Mouse (Mus musculus) forebrain, embryonic 15.5 days (tissue): Measurements from ENCODE around the gene Mff. TPM values are rescaled to one million over a fixed set of nuclear protein-coding genes. Genes with fewer than 3 reads are reported as not detected.
A peak's percentile ranks its signal among the peaks of the same experiment; 100 is the strongest.

ENCODE experiments used
- ATAC-seq: fragments of 200-750 bp; cut with Nextera tagmentation; replicated peaks from 2 replicates; pipeline ENCODE4 v1.8.0; 2017; ENCODE audit warnings: mild to moderate bottlenecking, moderate TSS enrichment, moderate library complexity
- H3K27ac ChIP-seq: fragments of 300-500 bp; sonication (generic); replicated peaks from 2 replicates; pipeline ENCODE4 v1.5.1; 2015; ENCODE audit warnings: mild to moderate bottlenecking, inconsistent platforms
- H3K27me3 ChIP-seq: fragments of 300-500 bp; sonication (generic); 2 replicates; pipeline ENCODE4 v1.6.1; 2015; ENCODE audit warnings: inconsistent platforms
- H3K36me3 ChIP-seq: fragments of 300-500 bp; sonication (generic); 2 replicates; pipeline ENCODE4 v1.6.1; 2015; ENCODE audit warnings: mild to moderate bottlenecking, inconsistent platforms
- H3K4me1 ChIP-seq: fragments of 300-500 bp; sonication (generic); 2 replicates; pipeline ENCODE4 v1.6.1; 2015; ENCODE audit warnings: inconsistent platforms
- H3K4me2 ChIP-seq: fragments of 300-500 bp; sonication (generic); replicated peaks from 2 replicates; pipeline ENCODE4 v1.6.1; 2015; ENCODE audit warnings: mild to moderate bottlenecking, inconsistent platforms
- H3K4me3 ChIP-seq: fragments of 300-500 bp; sonication (generic); 2 replicates; pipeline ENCODE4 v1.5.1; 2015; ENCODE audit warnings: mild to moderate bottlenecking, inconsistent platforms
- H3K9ac ChIP-seq: fragments of 300-500 bp; sonication (generic); replicated peaks from 2 replicates; pipeline ENCODE4 v1.6.1; 2015; ENCODE audit warnings: mild to moderate bottlenecking, inconsistent platforms
- H3K9me3 ChIP-seq: fragments of 300-500 bp; sonication (generic); 2 replicates; pipeline ENCODE4 v1.6.1; 2016; ENCODE audit warnings: inconsistent platforms
- WGBS: fragments of 180-500 bp; shearing (Covaris S2); methylation state at CpG from one replicate; pipeline ENCODE4 v1.1.7; 2015; ENCODE audit warnings: mixed read lengths; 5-methylcytosine and 5-hydroxymethylcytosine counted together
- polyA plus RNA-seq: library from polyadenylated mRNA; unstranded; fragments of >200 nt; fragmentation: Nextera tagmentation; extraction: Ambion mirVana; gene quantifications from 2 replicates; pipeline ENCODE4 v1.2.1, GENCODE M21; 2015

Gene Mff
- polyA plus RNA-seq, 1 experiment from 2014 or later = 373 TPM

DNA sequence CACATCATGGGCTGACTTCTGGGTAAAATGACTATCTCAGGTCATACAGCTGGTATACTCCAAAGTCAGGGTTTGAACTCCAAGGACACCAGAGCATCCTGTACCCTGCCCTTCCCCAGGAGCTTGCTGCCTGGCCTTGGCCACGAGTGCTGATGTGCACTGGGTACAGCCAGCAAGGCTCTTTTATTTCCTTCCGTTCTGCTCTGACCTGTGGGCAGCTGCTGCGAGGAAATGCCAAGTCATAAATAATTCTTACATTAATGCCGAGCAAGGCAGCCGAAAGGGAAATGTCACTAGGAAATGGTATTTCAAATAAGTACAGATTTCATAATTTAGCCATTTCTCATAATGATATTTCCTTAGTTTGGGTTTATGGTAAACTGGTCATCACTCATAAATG lies 73.6 kb downstream of the Mff start:
- no peak overlapping the region for H3K27ac ChIP-seq
- no peak overlapping the region for H3K9ac ChIP-seq
- H3K4me2 ChIP-seq = no peak overlapping the region
- 84% methylated on average over 5 of the region's 5 CpGs for WGBS
- H3K27me3 ChIP-seq = no peaks in the 10 kb centered on the region
- H3K4me1 ChIP-seq = no peaks in the 10 kb centered on the region
- no peak for ATAC-seq
- no peaks in the 10 kb centered on the region for H3K36me3 ChIP-seq
- no peak overlapping the region for H3K4me3 ChIP-seq
- no peaks in the 10 kb centered on the region for H3K9me3 ChIP-seq

DNA sequence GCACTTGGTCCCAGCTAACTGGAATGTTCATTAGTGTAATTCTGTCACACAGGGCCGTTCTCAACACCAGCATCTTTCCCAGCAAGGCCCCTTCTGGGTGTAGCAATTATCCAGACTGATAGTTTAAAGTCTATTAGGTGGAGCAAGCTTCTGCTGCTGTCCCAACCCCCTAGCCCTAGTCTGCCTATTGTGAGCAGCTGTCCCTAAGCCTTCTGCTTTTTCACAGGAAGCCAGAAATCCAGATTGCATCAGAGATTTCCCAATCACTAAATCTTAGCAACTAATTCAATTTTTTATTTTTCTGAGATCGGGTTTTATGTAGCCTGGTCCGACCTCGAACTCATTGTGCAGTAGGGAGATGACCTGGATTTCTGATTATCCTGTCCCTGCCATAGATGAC lies 74.2 kb downstream of the Mff start:
- H3K9me3 ChIP-seq = no peaks in the 10 kb centered on the region
- H3K9ac ChIP-seq = no peak overlapping the region
- 82% methylated on average over 4 of the region's 4 CpGs for WGBS
- H3K27ac ChIP-seq = no peak overlapping the region
- H3K36me3 ChIP-seq = no peaks in the 10 kb centered on the region
- H3K4me3 ChIP-seq = no peak overlapping the region
- H3K4me1 ChIP-seq = no peaks in the 10 kb centered on the region
- no peak overlapping the region for H3K4me2 ChIP-seq
- no peak for ATAC-seq
- no peaks in the 10 kb centered on the region for H3K27me3 ChIP-seq

DNA sequence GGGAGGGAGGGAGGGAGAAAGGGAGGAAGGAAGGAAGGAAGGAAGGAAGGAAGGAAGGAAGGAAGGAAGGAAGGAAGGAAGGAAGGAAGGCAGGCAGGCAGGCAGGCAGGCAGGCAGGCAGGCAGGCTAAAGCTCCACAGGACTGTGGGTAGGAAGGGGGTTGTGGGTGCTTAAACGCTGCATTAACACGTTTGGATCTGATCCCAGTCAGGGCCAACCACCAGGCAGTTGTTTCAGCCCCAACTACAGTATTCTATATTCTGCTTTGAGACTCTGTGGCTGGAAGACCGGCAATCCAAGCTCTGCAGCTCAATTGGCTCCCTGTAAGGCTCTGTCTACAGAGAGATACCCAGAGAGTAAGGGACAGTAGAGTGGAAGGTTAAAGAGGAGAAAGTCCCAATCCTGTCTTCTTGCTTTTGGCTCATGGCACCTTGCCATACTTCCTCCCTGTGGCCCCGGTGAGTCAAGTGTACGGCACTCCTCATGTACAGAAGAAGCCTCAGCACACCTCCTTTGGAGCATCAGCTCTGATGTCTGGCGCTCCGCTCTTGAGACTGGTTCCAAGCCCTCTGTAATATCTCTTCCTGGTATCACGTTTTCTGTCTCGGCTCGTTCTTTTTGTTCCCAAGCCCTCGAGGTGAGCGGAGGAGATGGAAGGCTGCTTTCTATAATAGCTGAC lies 76.6 kb downstream of the Mff start:
- WGBS = 73% methylated on average over 12 of the region's 12 CpGs
- H3K9me3 ChIP-seq = no peaks in the 10 kb centered on the region
- no peaks in the 10 kb centered on the region for H3K27me3 ChIP-seq
- no peaks in the 10 kb centered on the region for H3K36me3 ChIP-seq
- no peak overlapping the region for H3K27ac ChIP-seq
- no peak overlapping the region for H3K4me3 ChIP-seq
- H3K4me2 ChIP-seq = no peak overlapping the region
- H3K4me1 ChIP-seq = no peaks in the 10 kb centered on the region
- no peak overlapping the region for H3K9ac ChIP-seq
- ATAC-seq = peak; percentile 38; the same call in 1 of the 2 replicates

Other genes with a start within 250 kb of the Mff start
- gene Col4a4, start 138.0 kb upstream of the Mff start, polyA plus RNA-seq = 0.22 and 0.28 TPM in 2 replicates
- gene Col4a3, start 138.0 kb upstream of the Mff start, polyA plus RNA-seq = 0.22 and 0.29 TPM in 2 replicates
- not detected in 2 replicates for gene Tm4sf20, start 43.6 kb downstream of the Mff start, polyA plus RNA-seq
- gene Gm47791, start 46.4 kb downstream of the Mff start, polyA plus RNA-seq = not detected in 2 replicates
- 34.6 and 36.8 TPM in 2 replicates for gene Agfg1, start 114.6 kb downstream of the Mff start, polyA plus RNA-seq
- not detected in 2 replicates for gene A030005L19Rik, start 188.4 kb downstream of the Mff start, polyA plus RNA-seq
- not detected in 2 replicates for gene A030014E15Rik, start 200.0 kb downstream of the Mff start, polyA plus RNA-seq
- gene Gm6217, start 206.5 kb downstream of the Mff start, polyA plus RNA-seq = not detected in 2 replicates
- gene A030003K21Rik, start 218.5 kb downstream of the Mff start, polyA plus RNA-seq = not detected in 2 replicates
- not detected in 2 replicates for gene Gm7544, start 231.1 kb downstream of the Mff start, polyA plus RNA-seq
- gene Gm47955, start 235.4 kb downstream of the Mff start, polyA plus RNA-seq = not detected in 2 replicates